Mouse (Mus musculus) natural killer cell, adult 2 months (primary cell): ENCODE data around the gene Gm11627.

Experiments used
- DNase-seq, 2 experiments: peaks; one replicate each; pipeline ENCODE4 v3.0.0; 2022; ENCODE audit warnings: low spot score in 2 of 2

Gm11627 gene

DNA sequence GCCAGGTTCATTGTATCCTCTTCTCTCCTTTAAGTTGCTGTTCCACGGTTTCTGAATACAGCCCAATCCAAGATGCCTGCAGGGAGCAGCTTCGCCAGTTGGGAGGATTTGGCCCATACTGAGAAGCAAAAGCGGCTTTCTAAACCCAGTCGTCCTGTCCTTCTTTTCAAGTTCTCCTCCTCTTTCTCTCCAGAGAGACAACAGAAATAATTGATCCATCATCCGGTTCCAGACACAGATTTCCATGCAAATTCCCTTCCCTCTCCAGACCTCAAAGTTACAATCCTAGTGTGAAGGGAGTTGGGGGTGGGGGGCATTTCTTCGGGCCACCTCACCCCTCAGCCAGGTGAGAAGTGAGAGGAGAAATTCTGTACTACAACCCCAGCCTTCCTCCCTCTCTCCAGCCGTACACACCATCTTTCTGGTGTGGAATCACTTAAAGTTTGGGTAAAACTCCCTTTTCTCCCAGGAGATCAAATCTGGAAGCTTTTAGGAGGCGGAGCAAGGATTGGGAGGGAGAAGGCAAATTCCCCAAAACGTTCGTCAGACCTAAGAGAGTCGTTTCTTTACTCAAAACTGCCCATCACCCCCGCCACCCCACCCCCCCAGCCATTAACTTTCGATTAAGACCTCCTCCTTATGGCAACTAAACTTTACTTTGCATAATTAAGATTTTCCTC is 23.7 kb upstream of the Gm11627 start:
- no peak for DNase-seq

DNA sequence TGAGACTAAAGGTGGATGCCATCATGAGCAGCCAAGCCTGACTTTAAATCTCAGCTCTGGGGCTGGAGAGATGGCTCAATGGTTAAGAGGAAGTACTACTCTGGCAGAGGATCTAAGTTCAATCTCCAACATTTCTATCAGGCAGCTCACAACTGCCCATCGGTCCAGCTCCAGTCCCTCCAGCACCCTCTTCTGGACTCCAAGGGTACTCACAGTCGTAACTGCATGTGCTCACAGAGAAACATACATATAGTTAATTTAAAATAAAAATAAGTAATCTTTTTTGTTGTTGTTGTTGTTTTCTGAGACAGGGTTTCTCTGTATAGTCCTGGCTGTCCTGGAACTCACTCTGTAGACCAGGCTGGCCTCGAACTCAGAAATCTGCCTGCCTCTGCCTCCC is 20.7 kb upstream of the Gm11627 start:
- DNase-seq: no peak

DNA sequence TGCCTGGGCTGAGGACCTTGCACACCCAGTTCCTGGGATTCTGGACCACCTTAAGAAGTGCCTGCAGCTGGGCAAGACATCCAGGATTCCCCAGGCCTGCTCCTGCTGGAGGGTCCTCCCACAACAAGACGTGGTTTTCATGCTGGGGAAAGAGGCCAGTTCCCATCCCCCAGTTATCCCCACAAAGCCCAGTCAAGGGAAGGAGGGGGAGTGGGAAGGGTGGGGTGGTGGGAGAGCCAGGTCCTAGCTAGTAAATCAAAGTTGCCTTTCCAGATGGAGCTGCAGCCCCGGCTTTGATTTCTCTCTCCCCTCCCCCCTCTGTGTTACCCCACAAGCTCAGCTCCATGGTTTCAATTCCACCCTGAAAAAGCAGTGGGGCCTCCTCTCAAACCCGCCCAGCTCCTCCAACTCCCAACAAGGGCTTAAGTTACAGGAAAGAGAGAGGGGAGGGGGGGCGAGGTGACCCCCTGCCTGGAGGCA is 16.1 kb upstream of the Gm11627 start:
- DNase-seq: no peak

DNA sequence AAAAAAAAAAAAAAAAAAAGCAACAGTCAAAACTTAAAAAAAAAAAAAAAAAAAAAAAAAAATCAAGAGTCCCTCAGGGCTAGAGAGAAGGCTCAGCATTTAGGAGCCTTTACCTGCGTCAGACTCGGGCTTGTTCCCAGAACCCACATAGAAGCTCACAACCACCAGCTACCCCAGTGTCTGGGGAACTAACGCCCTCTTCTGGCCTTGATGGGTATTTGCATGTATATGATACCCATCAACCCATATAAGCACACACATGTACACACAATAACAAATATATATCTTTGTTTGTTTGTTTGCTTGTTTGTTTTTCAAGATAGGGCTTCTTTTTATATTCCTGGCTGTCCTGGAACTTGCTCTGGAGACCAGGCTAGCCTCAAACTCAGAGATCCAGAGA is 8.3 kb upstream of the Gm11627 start:
- no peak for DNase-seq

DNA sequence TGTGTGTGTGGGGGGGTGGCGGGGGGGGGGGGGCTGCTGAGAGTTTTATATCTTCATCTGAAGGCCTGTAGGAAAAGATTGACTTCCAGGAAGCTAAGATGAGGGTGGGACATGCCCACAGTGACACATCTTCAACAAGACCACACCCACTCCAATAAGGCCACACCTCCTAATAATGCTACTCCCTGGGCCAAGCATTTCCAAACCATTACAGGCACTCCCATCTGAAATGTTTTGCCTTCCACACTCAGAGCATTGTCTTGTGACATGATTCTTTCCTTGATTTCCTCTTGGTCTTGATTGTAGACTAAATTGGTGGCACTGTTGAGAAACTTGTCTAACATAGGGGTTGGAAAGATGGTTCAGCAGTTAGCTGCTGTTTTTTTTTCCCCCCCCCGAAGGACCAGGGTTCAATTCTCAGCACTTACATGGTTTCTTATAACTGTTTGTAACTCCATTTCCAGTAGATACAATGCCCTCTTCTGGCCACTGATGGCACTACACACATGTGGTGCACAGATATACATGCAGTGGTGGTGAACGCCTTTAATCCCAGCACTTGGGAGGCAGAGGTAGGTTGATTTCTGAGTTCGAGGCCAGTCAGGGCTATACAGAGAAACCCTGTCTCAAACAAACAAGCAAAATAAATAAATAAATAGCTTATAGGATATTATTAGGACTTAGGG is 7.3 kb upstream of the Gm11627 start:
- no peak for DNase-seq

DNA sequence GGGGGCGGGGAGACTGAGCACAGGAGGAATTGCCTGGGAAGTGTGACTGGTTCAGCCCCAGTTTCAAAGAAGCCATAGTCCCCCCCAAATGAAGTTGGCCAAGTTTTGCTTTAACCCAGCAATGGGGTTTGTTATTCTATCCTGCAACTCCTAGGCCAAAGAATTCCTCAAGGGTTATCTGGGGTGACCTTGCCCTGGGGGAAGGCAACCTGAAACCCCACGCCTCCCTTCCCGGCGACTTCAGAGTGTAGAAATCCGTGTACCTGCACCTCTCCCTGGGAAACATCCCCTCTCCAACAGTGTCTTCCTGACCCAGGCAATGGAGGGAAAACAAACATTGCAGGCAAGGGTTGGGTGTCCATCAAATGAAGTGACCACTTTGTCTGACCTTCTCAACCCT is 3.5 kb upstream of the Gm11627 start:
- DNase-seq: no peak

DNA sequence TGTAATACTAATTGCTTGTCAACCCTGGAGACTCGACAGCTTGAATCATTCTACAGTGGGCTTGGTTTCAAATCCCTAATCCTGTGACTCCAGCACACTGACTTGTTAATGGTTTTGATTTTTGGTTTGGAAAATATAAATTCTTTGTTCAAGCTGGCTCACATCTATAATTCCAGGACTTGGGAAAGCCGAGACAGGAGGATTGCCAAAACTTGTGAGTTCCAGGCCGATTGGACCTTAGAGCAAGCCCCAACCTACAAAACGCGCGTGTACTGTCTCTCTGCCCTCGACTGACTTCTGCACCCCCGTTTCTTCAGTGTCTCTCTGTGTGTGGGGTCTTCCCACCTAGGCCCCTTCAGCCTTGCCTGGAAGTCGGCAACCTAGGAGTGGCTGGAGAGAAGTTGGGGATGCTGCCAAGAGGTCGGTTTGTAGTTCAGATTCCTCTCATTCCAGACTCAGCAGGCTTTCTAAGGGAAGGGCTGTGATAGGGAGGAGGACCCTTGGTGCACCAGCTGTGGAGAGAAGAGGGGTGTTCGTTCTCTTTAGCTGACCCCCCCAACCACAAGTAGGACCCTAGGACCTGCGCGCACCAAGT is 2.9 kb upstream of the Gm11627 start:
- DNase-seq: no peak

DNA sequence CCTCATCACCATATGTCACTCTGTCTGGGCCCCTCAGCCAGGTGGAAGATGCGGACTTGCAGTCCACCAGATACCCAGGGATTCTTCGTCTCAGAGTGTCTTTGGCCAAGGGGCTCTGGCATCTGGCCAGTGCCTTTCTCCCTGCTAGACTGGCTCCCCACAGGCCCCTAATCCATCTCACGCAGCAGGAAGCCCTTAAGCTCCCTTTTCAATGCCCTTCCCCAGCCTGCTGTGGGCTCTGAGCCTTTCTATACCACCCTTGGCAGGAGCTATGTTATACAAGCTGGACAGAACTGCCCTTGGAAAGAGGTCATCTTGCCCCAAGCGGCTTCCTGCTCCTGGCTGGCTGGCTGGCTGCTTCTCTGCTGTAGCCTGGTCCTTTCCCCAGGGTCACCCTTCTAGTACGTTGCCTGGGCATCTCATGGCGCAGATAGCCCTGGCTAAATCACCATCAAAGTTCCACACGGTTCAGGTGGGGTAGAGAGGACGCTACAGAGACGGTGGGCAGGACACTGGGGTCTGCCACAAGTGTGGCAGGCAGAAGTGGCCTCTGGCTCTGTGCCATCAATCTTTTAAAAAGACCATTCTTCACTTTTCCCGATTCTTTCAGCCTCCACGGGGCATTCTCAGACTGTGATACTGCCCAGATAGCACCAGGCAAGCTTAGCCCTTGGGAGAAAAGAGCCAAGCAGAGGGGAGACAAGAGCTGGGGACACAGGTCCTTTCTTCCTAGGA is 2.2 kb upstream of the Gm11627 start:
- DNase-seq: no peak

DNA sequence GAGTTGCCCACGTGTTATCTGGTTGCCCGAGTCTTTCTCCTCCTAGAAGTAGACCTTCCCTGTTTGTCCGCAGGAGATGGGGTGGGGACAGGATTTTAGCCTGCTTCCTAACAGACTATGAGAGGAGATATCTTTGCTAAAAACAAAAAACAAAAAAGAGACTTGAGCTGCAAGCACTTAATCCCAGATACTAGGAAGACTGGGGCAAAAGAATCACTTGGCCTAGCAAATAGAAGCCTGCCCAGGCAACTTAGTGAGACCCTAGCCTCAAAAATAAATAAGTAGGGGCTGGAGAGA is 721 bp upstream of the Gm11627 start:
- DNase-seq: no peak

DNA sequence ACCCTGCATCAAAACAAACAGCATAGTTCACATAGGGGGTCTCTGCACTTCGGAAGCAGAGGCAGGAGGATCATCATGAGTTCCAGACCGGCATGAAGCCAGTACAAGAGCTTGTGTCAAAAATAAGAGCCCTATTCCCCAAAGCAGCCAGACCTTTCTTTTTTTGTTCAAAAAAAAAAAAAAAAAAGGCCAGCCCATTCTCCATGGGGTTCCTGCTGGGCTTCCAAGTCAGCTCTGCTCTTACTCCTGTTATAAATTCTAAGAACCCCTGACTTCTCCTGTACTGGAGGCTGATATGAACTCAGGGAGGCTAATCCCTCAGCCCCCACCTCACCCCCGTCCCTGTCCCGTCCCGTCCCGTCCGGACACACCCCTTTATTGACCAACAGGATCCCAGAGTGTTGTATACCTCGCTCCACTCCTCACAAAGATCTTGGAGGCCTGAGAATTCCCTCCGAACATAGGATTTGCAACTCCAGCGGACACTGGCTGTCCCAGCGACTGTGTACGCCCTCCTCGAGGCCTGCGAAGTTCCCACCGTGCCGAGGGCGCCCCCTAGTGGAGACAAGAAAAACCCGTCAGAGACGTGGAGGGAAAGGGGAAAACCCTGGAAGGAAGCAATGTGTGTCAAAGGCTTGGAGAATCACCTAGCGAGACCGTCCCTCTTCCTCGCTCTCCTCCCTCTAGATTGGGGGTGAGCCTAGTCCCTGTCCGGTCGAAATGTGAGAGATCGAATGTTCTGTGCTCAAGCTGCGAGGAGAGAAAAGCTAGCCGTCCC is 731 bp downstream of the Gm11627 start:
- peak; percentile 61 to 69 for DNase-seq

DNA sequence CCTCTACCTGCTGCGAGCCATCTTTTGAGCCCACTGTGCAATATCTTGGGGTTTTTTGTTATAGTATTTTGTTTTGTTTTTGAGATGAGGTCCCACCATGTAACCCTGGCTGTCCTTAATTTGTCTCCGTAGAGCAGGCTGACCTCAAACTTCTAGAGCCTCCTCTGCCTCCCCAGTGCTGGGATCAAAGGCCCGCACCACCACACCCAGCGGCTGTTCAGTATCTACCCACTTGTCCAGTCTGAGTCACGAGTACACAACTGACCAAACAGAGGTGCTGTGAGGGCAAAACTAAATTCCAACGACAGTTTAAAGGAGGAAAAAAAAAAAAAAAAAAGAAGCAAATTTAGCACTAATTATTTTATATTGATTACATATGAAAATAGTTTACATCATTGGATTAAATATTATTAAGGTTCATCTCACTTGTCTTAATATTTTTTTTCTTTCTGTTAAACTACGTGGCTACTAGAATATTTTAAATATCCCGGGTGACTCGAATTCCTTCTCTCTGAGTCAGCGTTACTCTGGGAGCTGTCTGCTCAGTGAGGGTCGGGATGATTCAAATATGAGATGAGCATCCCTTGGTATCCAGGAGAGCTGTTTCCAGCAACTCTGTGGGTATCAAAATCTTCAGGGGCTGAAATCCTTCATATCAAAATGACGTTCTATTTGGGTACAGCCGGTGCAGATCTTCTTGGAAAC is 3.1 kb downstream of the Gm11627 start:
- no peak for DNase-seq

DNA sequence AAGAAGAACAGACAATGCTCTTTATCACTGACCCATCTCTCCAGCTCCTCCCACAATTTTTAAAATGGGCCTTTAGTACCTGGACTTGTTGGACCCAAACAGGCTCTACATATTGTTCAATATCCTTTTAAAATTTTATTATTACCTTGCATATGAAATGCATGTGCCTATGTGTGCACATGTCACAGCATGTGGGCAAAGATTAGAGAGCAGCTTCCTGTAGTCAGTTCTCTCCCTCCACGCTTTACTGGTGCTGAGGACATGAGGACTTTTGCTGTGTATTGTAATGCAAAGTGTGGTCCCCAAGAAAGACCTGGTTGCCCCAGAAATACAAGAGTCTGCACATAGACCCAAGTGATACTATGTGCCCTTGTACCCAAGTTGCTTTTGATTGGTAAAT is 4.2 kb downstream of the Gm11627 start:
- no peak for DNase-seq

DNA sequence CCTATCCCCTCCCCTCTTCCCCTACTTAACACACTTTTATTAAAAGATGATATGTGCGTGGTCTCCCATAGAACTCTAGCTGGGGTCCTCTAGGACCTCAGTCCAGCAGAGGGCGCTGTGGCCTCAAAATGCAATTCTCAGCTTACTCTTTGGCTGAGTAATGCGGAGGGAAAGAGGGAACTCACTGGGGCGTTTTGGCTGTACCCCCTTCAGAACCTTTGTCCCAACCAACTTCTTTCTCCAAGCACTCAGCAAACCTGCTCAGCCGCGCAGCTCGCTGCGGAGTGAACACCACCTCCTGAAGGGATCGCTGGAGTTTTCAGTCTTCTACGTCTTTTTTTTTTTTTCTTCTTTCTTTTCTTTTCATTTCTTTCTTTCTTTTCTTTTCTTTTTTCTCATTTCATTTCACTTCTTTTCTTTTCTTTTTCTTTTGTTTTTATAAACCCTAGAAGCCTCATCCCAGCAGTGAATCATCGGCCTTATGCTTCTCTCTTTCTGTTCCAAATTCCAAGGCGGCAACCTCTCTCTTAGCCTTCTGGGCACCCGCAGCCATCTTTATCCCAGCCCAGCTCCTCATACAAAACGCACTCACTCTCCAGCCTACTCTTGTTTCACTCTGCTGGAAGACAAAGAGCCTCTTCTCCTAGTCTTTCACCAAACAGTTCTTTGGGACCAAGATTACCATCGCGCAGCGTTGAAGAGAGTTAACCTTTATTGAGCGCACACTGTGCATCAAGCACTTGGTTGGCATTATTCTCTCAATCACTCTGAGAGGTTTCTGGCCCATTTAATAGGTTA is 6.2 kb downstream of the Gm11627 start:
- peak; percentile 60 to 71 for DNase-seq

DNA sequence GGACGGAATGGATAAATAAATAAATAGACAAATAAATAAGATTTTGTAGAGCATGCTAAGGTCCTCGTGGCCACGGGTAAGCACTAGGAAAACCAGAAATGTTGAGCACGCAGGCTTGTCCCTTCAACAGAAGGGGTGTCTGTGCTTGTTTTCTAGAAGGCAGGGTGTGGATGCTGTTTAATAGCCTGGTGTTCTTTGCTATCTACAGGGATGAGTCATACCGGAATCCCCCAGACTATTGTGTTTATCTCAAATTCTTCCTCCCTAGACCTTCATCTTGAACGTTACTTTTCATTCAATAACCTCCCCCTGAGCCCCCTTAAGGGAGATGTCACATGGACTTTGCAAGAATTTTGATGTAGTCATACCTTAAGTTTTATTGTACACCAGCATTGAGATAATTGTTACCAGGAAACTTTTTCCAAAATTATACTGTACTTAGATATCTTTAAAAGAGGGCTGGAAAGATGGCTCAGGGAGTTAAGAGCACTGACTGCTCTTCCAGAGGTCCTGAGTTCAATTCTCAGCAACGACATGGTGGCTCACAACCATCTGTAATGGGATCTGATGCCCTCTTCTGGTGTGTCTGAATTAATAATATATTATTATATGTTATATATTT is 10.4 kb downstream of the Gm11627 start:
- no peak for DNase-seq

DNA sequence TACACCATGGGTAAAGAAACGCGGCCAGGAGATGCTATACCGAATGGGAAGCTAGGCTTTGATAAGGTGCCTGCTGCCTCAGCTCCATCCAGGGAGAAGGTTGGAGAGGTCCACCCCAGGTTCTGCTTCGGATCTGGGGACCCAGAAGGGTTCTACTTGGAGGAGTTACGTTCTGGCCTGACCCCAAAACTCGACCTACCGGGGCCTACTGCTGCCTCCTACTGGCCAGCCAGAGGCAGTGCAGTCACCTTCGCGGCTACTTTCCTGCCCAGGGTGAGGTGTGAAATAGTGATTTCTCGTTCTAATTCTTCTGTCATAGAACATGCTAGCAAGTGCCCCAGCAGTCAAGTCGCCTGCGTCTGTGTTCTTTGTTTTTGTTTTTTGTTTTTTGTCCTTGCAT is 11.1 kb downstream of the Gm11627 start:
- peak in 1 of 2 experiments; percentile 10 for DNase-seq

DNA sequence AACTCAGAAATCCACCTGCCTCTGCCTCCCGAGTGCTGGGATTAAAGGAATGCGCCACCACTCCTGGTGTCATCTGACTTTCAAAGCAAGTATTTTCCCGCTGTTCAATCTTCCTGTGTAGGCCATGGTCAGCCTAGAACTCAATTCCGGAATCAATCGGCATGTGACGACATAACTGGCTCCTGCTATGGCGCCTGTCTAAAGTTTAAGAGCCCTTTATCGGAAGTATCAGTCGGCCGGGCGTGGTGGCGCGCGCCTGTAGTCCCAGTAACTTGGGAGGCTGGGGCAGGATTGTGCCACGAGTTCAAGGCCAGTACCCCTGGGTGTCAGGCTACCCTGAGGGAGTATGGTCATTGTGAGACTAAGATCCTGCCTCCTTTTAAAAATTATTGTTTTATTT is 11.5 kb downstream of the Gm11627 start:
- no peak for DNase-seq

DNA sequence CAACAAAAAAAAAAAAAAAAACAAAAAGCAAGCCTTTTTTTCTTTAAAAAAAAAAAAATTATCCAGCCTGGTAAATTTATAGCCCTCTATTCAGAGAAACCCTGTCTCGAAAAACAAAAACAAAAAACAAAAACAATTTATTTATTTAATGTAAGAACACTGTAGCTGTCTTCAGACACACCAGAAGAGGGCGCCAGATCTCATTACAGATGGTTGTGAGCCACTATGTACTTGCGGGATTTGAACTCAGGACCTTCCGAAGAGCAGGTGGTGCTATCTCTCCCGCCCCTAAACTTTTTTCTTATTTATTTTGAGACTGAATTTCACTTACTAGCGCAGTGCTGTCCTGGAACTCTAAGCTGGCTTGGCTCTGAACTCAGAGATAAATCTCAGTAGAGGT is 12.1 kb downstream of the Gm11627 start:
- DNase-seq: no peak

DNA sequence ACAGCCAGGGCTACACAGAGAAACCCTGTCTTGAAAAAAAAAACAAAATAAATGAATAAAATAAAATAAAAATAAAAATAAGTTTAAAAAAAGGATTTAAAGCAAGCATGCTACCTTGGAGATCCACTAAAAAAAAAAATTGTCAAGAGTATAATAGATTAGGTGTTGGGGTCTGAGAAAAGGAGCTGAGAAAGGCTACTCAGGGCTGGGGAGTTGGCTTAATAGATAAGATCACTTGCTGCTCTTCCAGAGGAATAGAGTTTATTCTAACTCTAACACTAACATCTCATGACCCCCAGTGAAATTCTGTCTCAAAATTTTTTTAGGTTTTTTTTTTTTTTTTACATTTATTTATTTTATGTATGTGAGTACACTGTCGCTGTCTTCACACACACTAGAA is 13.0 kb downstream of the Gm11627 start:
- no peak for DNase-seq

DNA sequence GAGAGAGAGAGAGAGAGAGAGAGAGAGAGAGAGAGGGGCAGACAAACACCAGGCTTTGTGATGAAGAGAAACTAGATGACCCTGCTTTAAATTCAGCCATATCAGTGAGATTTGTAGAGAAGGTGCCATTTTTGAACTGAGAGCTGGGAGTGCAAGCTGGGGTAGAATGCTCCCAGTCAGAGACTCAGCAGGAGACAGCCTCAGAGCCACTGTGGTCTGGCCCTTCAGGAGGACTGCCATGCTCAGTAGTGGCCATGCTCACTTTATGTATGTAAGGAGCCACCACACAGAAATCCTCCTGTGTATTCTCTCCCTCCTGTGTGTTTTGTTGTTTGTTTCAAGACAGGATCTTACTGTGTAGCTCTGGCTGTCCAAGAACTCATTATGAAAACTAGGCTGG is 13.5 kb downstream of the Gm11627 start:
- DNase-seq: no peak
